Mouse (Mus musculus) heart, adult 2 months (tissue): Measurements from ENCODE around the gene H2afv. TPM values are rescaled to one million over a fixed set of nuclear protein-coding genes. Genes with fewer than 3 reads are reported as not detected.

Experiments used
- DNase-seq, 2 experiments: peaks; one replicate each; pipeline ENCODE4 v3.0.0; 2021
- H3K27ac ChIP-seq: fragments of 200-600 bp; 2 replicates; pipeline ENCODE4 v1.8.1; 2022
- H3K27me3 ChIP-seq: fragments of 200-500 bp; 2 replicates; pipeline ENCODE4 v1.6.1; 2012; ENCODE audit warnings: mild to moderate bottlenecking, low read length, inconsistent platforms, mixed read lengths; ENCODE audit not compliant: control insufficient read depth, insufficient read depth
- H3K36me3 ChIP-seq: fragments of 200-500 bp; 2 replicates; pipeline ENCODE4 v1.6.1; 2012; ENCODE audit warnings: low read length, inconsistent platforms; ENCODE audit not compliant: control insufficient read depth, insufficient read depth
- H3K4me1 ChIP-seq: fragments of 200-500 bp; 2 replicates; pipeline ENCODE4 v1.6.1; 2011; ENCODE audit warnings: low read length; ENCODE audit not compliant: control insufficient read depth, insufficient read depth
- H3K4me3 ChIP-seq: fragments of 200-600 bp; 2 replicates; pipeline ENCODE4 v1.8.1; 2022
- H3K79me2 ChIP-seq: fragments of 200-500 bp; replicated peaks from 2 replicates; pipeline ENCODE4 v1.6.1; 2012; ENCODE audit warnings: mild to moderate bottlenecking, inconsistent platforms, low read length, moderate library complexity, mixed read lengths; ENCODE audit not compliant: control insufficient read depth, insufficient read depth
- H3K9ac ChIP-seq: fragments of 200-500 bp; 2 replicates; pipeline ENCODE4 v1.6.1; 2012; ENCODE audit warnings: low read depth, mild to moderate bottlenecking, control low read depth, inconsistent platforms, low read length, mixed read lengths
- CTCF ChIP-seq: fragments of 200-600 bp; IDR thresholded peaks from 2 replicates; pipeline ENCODE4 v1.8.1; 2022; ENCODE audit warnings: antibody characterized with exemption, mild to moderate bottlenecking, moderate library complexity
- EP300 ChIP-seq: fragments of 200-500 bp; IDR thresholded peaks from 2 replicates; pipeline ENCODE4 v1.6.1; 2011; ENCODE audit warnings: low read depth, low read length, control low read depth; ENCODE audit not compliant: insufficient read depth
- POLR2A ChIP-seq: fragments of 200-500 bp; IDR thresholded peaks from 2 replicates; pipeline ENCODE4 v1.6.1; 2011; ENCODE audit warnings: mild to moderate bottlenecking, low read depth, low read length, control low read depth; ENCODE audit not compliant: insufficient read depth
- WGBS: fragments of 180-500 bp; shearing (Covaris S2); methylation state at CpG from one replicate; pipeline ENCODE4 v1.1.7; 2018; 5-methylcytosine and 5-hydroxymethylcytosine counted together
- intact Hi-C: fragments of 180-260 bp; cut with DNase I; formaldehyde crosslinking; loops from one replicate; pipeline ENCODE4 v1.15.1; 2025
- polyA plus RNA-seq: library from polyadenylated mRNA; depleted of rRNA; stranded (reverse); fragments of >200 nt; gene quantifications from 2 replicates; pipeline ENCODE4 v1.2.3, GENCODE M21; 2012
- total RNA-seq, 2 experiments: library from RNA; stranded (reverse); gene quantifications; 2 replicates each; pipeline ENCODE4 v1.2.3; 2021

Gene H2afv
- total and polyA plus RNA-seq, 3 experiments = 46.3 to 80.8 (median 75.8) TPM

GRCm38 (mm10) chr11:6392857-6393256 lies 51.4 kb downstream of the H2afv start:
- H3K4me1 ChIP-seq = peaks cover 6% of the 10 kb centered on the region
- H3K27ac ChIP-seq = no peak overlapping the region
- intact Hi-C loops = no loop called here
- no peaks in the 10 kb centered on the region for H3K27me3 ChIP-seq
- no peak overlapping the region for H3K9ac ChIP-seq
- H3K36me3 ChIP-seq = no peaks in the 10 kb centered on the region
- 56% methylated on average over 6 of the region's 6 CpGs for WGBS
- H3K79me2 ChIP-seq = peaks cover 2% of the 10 kb centered on the region; the same call in 1 of the 2 replicates
- no peak overlapping the region for H3K4me3 ChIP-seq
- no peak for DNase-seq
- no peak for TF ChIP-seq POLR2A
- TF ChIP-seq EP300 = no peak
- no peak for TF ChIP-seq CTCF

GRCm38 (mm10) chr11:6391516-6392276 lies 52.5 kb downstream of the H2afv start:
- Histone ChIP-seq H3K4me1 (peaks cover 6% of the 10 kb centered on the region), H3K36me3 (no peaks in the 10 kb centered on the region), H3K79me2 (peaks cover 2% of the 10 kb centered on the region; the same call in 1 of the 2 replicates), H3K9ac (no peak overlapping the region), H3K27ac (no peak overlapping the region), H3K4me3 (no peak overlapping the region), H3K27me3 (no peaks in the 10 kb centered on the region)
- intact Hi-C loops = no loop called here
- TF ChIP-seq CTCF = no peak
- no peak for TF ChIP-seq EP300
- no peak for TF ChIP-seq POLR2A
- 80% methylated on average over 8 of the region's 8 CpGs for WGBS
- DNase-seq = peak in 1 of 2 experiments; percentile 49

- TF ChIP-seq EP300 (no peak), POLR2A (no peak), CTCF (no peak)
- no peak for DNase-seq
- no peak overlapping the region; the same call in 1 of the 2 replicates for H3K9ac ChIP-seq
- H3K27me3 ChIP-seq = no peaks in the 10 kb centered on the region
- H3K4me3 ChIP-seq = no peak overlapping the region; the same call in 1 of the 2 replicates
- intact Hi-C loops = no loop called here
- 83% methylated on average over 8 of the region's 8 CpGs for WGBS
- no peaks in the 10 kb centered on the region for H3K36me3 ChIP-seq
- no peak overlapping the region for H3K27ac ChIP-seq
- H3K4me1 ChIP-seq = peaks cover 6% of the 10 kb centered on the region
- peaks cover 2% of the 10 kb centered on the region; the same call in 1 of the 2 replicates for H3K79me2 ChIP-seq
Measured at GRCm38 (mm10) chr11:6390376-6391053, 53.7 kb downstream of the H2afv start.

GRCm38 (mm10) chr11:6389483-6389921 lies 54.7 kb downstream of the H2afv start:
- peak in 1 of 2 experiments; percentile 56 for DNase-seq

GRCm38 (mm10) chr11:6388726-6389413 lies 55.4 kb downstream of the H2afv start, which contains the start of gene Zmiz2:
TSS of gene Zmiz2 (plus strand) at chr11:6389074.
- H3K36me3 ChIP-seq = no peaks in the 10 kb centered on the region

More at GRCm38 (mm10) chr11:6389483-6389921, 54.7 kb downstream of the H2afv start:
- Histone ChIP-seq H3K27ac (peak overlapping the region; percentile 64), H3K4me3 (peak overlapping the region; percentile 96), H3K4me1 (peaks cover 6% of the 10 kb centered on the region), H3K79me2 (peaks cover 2% of the 10 kb centered on the region; the same call in 1 of the 2 replicates), H3K36me3 (no peaks in the 10 kb centered on the region), H3K9ac (peak overlapping the region; percentile 90), H3K27me3 (no peaks in the 10 kb centered on the region)
- under 1% methylated on average over 43 of the region's 43 CpGs for WGBS
- intact Hi-C loops = loop anchor here (1.0 kb wide), 1 partner anchor 15 kb away; no protein-coding TSS in a partner anchor
- TF ChIP-seq EP300 = no peak
- no peak for TF ChIP-seq POLR2A
- no peak for TF ChIP-seq CTCF

More at GRCm38 (mm10) chr11:6388726-6389413, 55.4 kb downstream of the H2afv start, which contains the start of gene Zmiz2:
- Histone ChIP-seq H3K9ac (peak within 1 kb of the TSS; percentile 91), H3K27me3 (no peaks in the 10 kb centered on the region), H3K79me2 (peaks cover 2% of the 10 kb centered on the region; the same call in 1 of the 2 replicates), H3K4me1 (peaks cover 6% of the 10 kb centered on the region), H3K27ac (peak within 1 kb of the TSS; percentile 88), H3K4me3 (peak within 1 kb of the TSS; percentile 96)
- peak; percentile 96 to 97 for DNase-seq
- intact Hi-C loops = loop anchor here (1.0 kb wide), 1 partner anchor 15 kb away; no protein-coding TSS in a partner anchor
- TF ChIP-seq CTCF = no peak
- peak; percentile 91 for TF ChIP-seq POLR2A
- TF ChIP-seq EP300 = peak; percentile 85
- WGBS = 6% methylated on average over 58 of the region's 60 CpGs
